Mouse (Mus musculus) c-Kit-negative CD71-positive TER-119-positive erythroid progenitor cells, embryonic 14.5 days (primary cell): ENCODE measurements at regions not wholly inside any gene's neighbourhood (a gene's known extent, or its start where the extent isn't known, plus 50 kb on each side); places are given as distances from the start of the nearest gene placed in this dataset.

Source experiments
- DNase-seq: peaks from one replicate; pipeline ENCODE4 v3.0.0-alpha.2; 2013; ENCODE audit warnings: low read depth, low spot score

GRCm38 (mm10) chr8:26840745-26841680, 136.1 kb upstream of the Zfp703 start:
- DNase-seq = no peak

- DNase-seq = no peak
These were observed 133.4 kb upstream of the Zfp703 start for GRCm38 (mm10) chr8:26843714-26844113.

GRCm38 (mm10) chr8:26844132-26844808, 132.9 kb upstream of the Zfp703 start:
- DNase-seq = no peak

- no peak for DNase-seq
These were observed 132.3 kb upstream of the Zfp703 start for GRCm38 (mm10) chr8:26844809-26845143.

- DNase-seq = no peak
These were observed 131.5 kb upstream of the Zfp703 start for GRCm38 (mm10) chr8:26845481-26846194.

GRCm38 (mm10) chr8:26847009-26847408, 130.1 kb upstream of the Zfp703 start:
- no peak for DNase-seq

GRCm38 (mm10) chr8:26848098-26848772, 128.9 kb upstream of the Zfp703 start:
- DNase-seq = no peak

GRCm38 (mm10) chr8:26848955-26849684, 128.0 kb upstream of the Zfp703 start:
- DNase-seq = no peak

GRCm38 (mm10) chr8:26851871-26852800, 125.0 kb upstream of the Zfp703 start:
- DNase-seq = no peak

- DNase-seq = no peak
These were observed 124.2 kb upstream of the Zfp703 start for GRCm38 (mm10) chr8:26852921-26853320.

GRCm38 (mm10) chr8:26854557-26855238, 122.4 kb upstream of the Zfp703 start:
- DNase-seq = no peak

GRCm38 (mm10) chr8:26855256-26855655, 121.9 kb upstream of the Zfp703 start:
- no peak for DNase-seq

- no peak for DNase-seq
These were observed 112.6 kb upstream of the Zfp703 start for GRCm38 (mm10) chr8:26864571-26864970.

GRCm38 (mm10) chr8:26864971-26865370, 112.2 kb upstream of the Zfp703 start:
- DNase-seq = no peak

- DNase-seq = no peak
These were observed 108.8 kb upstream of the Zfp703 start for GRCm38 (mm10) chr8:26868101-26868848.

- no peak for DNase-seq
These were observed 108.3 kb upstream of the Zfp703 start for GRCm38 (mm10) chr8:26868849-26869110.

- no peak for DNase-seq
These were observed 105.3 kb upstream of the Zfp703 start for GRCm38 (mm10) chr8:26871838-26872237.

GRCm38 (mm10) chr8:26872382-26872781, 104.7 kb upstream of the Zfp703 start:
- no peak for DNase-seq

GRCm38 (mm10) chr8:26872815-26873214, 104.3 kb upstream of the Zfp703 start:
- no peak for DNase-seq
